Mouse (Mus musculus) erythroblast, embryonic 14.5 days (primary cell): Measurements from ENCODE around the gene Poll. TPM values are rescaled to one million over a fixed set of nuclear protein-coding genes. Genes with fewer than 3 reads are reported as not detected.
"Not testable (repeated sequence)": the region's sequence is repeated elsewhere in the genome, so short reads cannot be mapped to it uniquely, and the experiment has no call there.

Experiments used
- H3K27me3 ChIP-seq: 2 replicates; pipeline ENCODE4 v1.6.1; 2012; ENCODE audit warnings: inconsistent platforms; ENCODE audit not compliant: control insufficient read depth
- H3K36me3 ChIP-seq: 2 replicates; pipeline ENCODE4 v1.6.1; 2012; ENCODE audit warnings: mild to moderate bottlenecking, inconsistent platforms; ENCODE audit not compliant: control insufficient read depth
- H3K4me1 ChIP-seq: 2 replicates; pipeline ENCODE4 v1.6.1; 2012; ENCODE audit warnings: inconsistent platforms; ENCODE audit not compliant: control insufficient read depth
- H3K4me3 ChIP-seq: replicated peaks from 2 replicates; pipeline ENCODE3; 2012; ENCODE audit warnings: moderate library complexity, mild to moderate bottlenecking, inconsistent platforms
- H3K9me3 ChIP-seq: 2 replicates; pipeline ENCODE4 v1.6.1; 2012; ENCODE audit warnings: low read length, inconsistent platforms, mixed read lengths; ENCODE audit not compliant: control insufficient read depth
- GATA1 ChIP-seq: IDR thresholded peaks from 2 replicates; pipeline ENCODE4 v1.6.1; 2012; ENCODE audit warnings: low read length, inconsistent platforms, mixed read lengths
- TAL1 ChIP-seq: IDR thresholded peaks from 3 replicates; pipeline ENCODE4 v1.6.1; 2012; ENCODE audit warnings: low read length, inconsistent platforms, mixed read lengths
- polyA plus RNA-seq: library from polyadenylated mRNA; stranded (reverse); fragments of >175 nt; gene quantifications from 2 replicates; pipeline ENCODE4 v1.2.3, GENCODE M21; 2012

The Poll gene
- polyA plus RNA-seq, 1 experiment, result 0.28 TPM

DNA sequence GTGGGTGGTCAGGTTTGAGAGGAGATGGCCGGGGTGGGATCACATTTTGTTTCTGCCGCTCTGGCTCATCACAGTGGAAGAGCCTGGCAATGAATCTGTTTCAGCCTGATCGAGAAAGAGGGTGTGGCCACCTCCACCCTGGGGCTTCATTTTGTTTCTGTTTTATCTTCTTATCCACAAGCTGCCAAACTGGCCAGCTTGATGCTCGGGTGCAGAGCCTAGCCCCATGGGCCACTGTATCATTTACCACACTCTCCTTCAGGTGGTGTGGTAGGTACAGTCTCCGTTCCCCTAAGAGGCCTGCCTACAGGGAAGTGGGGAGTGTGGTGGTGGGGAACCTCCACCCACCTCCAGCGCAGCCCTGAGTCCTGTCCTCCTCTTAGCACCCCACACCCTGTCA is 12.7 kb upstream of the Poll start:
- Histone ChIP-seq H3K4me1 (peaks cover 48% of the 10 kb centered on the region), H3K27me3 (no peaks in the 10 kb centered on the region), H3K4me3 (no peak overlapping the region), H3K9me3 (no peaks in the 10 kb centered on the region), H3K36me3 (peaks cover 19% of the 10 kb centered on the region)
- TF ChIP-seq TAL1 (no peak), GATA1 (no peak)

DNA sequence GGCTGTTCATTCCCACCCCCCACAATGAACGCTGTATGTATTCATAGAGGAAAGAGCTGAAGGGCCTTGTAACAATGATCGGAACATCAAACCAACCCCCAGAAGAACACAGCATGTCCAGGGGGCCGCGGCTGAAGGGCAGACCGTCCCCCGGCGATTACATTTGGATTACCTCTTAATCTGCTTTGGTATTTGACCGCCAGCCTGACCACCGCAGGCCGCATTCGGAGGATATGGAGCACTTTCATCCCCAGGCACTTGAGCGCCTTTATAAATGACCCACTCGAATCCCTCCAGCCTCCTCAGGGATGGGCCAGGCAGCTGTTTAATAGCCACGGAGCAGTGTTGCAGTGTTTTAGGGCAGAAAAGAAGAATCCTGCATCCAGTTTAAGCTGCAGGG is 7.0 kb upstream of the Poll start:
- Histone ChIP-seq H3K36me3 (peaks cover 2% of the 10 kb centered on the region), H3K4me1 (peaks cover 3% of the 10 kb centered on the region), H3K27me3 (no peaks in the 10 kb centered on the region), H3K4me3 (no peak overlapping the region), H3K9me3 (no peaks in the 10 kb centered on the region)
- TF ChIP-seq GATA1 (no peak), TAL1 (no peak)

DNA sequence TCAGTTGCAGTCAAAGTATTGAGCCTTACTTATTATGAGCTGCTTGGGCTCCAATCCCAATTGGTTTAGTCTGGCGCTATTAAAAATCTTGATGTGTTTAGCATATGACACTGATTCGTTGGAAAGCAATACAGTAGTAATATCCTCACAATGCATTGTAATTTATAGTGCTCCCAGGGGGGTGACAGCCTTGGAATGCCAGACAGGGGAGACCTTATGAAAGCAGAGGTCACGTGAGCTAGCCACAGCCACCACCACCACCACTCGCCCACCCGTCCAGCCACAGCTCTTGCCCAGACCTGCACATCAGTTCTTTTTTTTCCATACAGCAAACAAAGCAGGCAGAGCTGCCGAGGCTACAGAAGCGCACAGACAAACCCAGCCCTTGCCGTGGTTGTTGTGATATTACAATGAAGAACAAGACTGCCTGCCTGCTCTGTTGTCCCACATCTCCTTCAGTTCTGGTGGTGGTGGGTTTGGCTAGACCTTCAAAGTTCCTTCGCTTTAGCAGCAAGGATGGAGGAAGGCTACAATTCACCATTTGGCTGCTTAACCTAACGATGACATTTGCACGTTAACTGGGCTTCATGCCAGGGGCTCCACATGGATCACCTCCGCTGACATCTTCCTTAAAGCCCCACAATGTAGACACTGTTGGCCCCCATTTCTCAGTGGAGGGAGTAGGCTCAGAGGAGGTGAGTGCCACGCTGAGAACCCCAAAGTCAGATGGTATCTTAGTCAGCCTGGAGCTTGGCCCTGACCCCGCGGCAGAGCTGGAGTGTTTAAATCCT is 5.8 kb upstream of the Poll start:
- Histone ChIP-seq H3K4me1 (peaks cover 6% of the 10 kb centered on the region), H3K4me3 (no peak overlapping the region), H3K36me3 (no peaks in the 10 kb centered on the region; the same call in 1 of the 2 replicates), H3K9me3 (no peaks in the 10 kb centered on the region), H3K27me3 (no peaks in the 10 kb centered on the region)
- TF ChIP-seq GATA1 (no peak), TAL1 (no peak)

DNA sequence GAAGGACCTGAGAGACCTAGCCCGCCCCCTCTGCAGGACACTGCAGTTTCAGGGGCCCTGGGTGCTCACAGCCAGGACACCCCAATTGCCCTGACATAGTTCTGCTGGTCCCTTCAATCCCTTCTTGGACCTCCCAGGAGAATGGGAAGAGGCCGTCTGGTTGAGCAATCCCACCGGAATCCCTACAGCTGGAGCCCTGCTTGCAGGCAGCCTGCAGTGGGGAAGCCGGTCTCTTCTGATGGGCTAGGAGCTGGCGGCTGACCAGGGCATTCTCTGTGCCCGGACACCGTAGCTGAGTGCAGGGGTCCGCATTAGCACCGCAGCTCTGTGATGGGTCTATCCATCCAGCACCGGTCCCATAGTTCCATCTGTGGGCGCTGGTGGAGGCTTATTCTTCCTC is 6.2 kb downstream of the Poll start:
- H3K36me3 ChIP-seq, result peaks cover 42% of the 10 kb centered on the region
- no peaks in the 10 kb centered on the region for H3K27me3 ChIP-seq
- H3K4me3 ChIP-seq, result no peak overlapping the region
- no peaks in the 10 kb centered on the region; the same call in 1 of the 2 replicates for H3K9me3 ChIP-seq
- TF ChIP-seq TAL1 (no peak), GATA1 (no peak)
- H3K4me1 ChIP-seq, result peaks cover 21% of the 10 kb centered on the region

DNA sequence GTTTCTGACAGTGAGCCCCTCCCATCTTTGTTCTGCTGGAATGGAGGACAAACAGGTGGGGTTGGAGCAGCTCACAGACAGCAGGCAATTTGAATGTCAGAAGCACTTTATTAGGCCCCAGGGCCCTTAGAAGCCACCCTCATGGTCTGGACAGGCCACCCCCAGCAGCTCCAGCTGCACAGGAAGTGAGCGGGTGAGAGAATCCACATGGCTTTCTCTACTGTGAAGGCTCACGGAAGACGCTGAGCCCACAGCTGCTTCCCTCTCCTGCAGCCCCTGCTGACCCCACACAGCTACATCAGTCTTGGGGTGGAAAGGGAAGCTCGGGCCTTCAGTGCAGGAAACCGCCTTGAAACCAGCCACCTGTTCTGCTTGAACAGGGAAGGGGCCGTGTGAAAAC is 8.1 kb downstream of the Poll start:
- Histone ChIP-seq H3K27me3 (peaks cover 2% of the 10 kb centered on the region; the same call in 1 of the 2 replicates), H3K4me1 (peaks cover 39% of the 10 kb centered on the region), H3K4me3 (no peak overlapping the region), H3K36me3 (peaks cover 39% of the 10 kb centered on the region), H3K9me3 (peaks cover 12% of the 10 kb centered on the region)
- no peak for TF ChIP-seq TAL1
- no peak for TF ChIP-seq GATA1

DNA sequence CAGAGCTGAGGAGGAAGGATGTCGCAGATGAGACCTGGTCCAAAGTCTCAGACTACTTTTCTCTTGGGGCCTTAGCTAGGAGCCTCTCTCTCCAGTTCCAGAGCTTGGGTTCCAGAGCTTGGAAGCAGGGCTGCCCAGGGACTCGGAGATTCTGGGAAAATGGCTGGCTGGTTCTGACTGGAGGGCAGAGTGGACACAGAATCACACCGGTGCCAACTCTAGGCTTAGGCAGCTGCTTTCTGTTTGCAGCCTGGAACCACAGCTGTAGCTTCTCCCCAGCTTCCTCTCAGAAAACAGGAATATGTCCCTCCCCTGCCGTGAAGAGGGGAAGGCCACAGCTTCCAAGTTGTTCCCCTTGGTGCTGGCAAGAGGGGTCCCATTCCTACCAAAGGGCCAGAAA is 10.4 kb downstream of the Poll start:
- peaks cover 27% of the 10 kb centered on the region for H3K36me3 ChIP-seq
- H3K27me3 ChIP-seq, result peaks cover 14% of the 10 kb centered on the region
- no peak overlapping the region for H3K4me3 ChIP-seq
- H3K9me3 ChIP-seq, result peaks cover 12% of the 10 kb centered on the region
- TF ChIP-seq TAL1 (no peak), GATA1 (no peak)
- H3K4me1 ChIP-seq, result peaks cover 45% of the 10 kb centered on the region

DNA sequence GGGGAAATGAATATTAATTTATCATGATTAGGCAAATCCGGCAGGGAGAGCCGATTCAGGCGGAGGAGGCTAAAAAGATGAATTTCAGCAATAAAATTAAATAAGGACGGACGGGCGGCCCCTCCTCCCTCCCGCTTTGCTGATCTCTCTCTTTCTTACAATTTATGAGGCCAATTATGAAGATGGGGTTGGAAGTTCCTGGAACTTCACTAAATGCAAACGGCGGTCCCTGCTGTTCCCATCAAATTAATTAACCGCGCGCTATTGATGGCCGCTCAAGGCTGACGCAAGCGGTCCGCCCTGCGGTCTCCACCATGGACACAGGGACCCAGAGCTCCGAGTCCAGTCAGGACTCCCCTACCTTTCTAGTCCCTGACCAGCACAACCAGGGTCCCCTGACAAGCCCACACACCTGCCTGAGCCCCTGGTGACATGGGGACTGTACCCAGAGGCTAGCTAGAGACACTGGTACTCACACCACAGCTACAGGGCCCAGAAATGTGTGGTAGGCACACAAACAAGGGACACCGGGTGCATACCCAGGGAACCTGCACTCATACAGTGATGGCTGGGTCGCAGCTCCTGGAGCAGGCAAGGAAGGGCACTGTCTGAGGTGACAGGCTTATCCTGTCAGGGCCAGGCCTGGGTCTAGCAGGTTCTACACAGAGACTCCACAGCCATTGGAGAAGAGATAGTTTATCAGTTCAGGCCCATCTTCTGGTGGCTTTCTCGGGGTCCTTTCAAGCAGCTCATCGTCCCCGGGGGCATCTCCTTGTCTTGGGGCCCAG is 11.0 kb downstream of the Poll start:
- H3K4me1 ChIP-seq, result peaks cover 51% of the 10 kb centered on the region
- TF ChIP-seq TAL1 (no peak), GATA1 (no peak)
- H3K9me3 ChIP-seq, result peaks cover 12% of the 10 kb centered on the region
- peaks cover 21% of the 10 kb centered on the region for H3K36me3 ChIP-seq
- no peak overlapping the region for H3K4me3 ChIP-seq
- H3K27me3 ChIP-seq, result peaks cover 19% of the 10 kb centered on the region

DNA sequence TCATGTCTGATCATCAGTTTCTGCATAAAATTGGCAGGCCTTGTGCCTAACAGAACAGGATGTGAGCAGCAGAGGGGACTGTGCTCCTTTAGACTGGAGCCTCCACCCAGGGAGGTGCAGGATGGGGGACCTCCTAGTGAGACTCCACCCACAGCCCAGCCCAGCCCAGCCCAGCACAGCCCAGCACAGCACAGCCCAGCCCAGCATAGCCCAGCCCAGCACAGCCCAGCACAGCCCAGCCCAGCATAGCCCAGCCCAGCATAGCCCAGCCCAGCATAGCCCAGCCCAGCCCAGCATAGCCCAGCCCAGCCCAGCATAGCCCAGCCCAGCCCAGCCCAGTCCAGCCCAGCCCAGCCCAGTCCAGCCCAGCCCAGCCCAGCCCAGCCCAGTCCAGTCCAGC is 12.1 kb downstream of the Poll start:
- peaks cover 10% of the 10 kb centered on the region for H3K36me3 ChIP-seq
- H3K4me1 ChIP-seq, result peaks cover 56% of the 10 kb centered on the region
- H3K9me3 ChIP-seq, result peaks cover 12% of the 10 kb centered on the region
- H3K27me3 ChIP-seq, result peaks cover 29% of the 10 kb centered on the region
- H3K4me3 ChIP-seq, result not testable (repeated sequence)

DNA sequence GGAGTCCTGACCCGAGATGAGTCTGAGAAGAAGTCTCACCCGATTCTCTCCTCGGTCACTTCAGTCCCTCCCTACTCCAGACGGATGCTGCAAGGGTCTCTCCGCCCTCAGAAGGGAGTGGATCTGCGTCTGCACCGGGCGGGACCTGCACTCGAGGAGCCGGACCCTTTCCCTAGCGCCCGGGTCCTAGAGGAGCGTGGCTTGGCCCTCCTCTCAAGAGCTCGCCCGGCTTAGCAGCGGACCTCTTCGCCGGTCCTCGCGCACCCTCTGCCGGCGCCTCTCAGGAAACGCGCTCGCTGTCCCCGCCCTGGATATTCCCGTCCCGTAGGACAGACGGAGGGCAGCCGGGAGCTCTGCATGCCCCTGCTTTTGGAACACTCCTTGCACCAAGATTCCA is 15.4 kb downstream of the Poll start:
- Histone ChIP-seq H3K27me3 (peaks cover 56% of the 10 kb centered on the region), H3K9me3 (peaks cover 12% of the 10 kb centered on the region), H3K4me1 (peaks cover 66% of the 10 kb centered on the region), H3K36me3 (no peaks in the 10 kb centered on the region; the same call in none of the 2 replicates), H3K4me3 (peak overlapping the region; percentile 47)
- TF ChIP-seq TAL1, result no peak
- no peak for TF ChIP-seq GATA1
